Mouse (Mus musculus) stomach, postnatal 0 days (tissue): Measurements from ENCODE around the gene Lrrc23. TPM values are rescaled to one million over a fixed set of nuclear protein-coding genes. Genes with fewer than 3 reads are reported as not detected.
A peak's percentile ranks its signal among the peaks of the same experiment; 100 is the strongest.

Source experiments
- ATAC-seq: fragments of 200-750 bp; cut with Nextera tagmentation; 2 replicates; pipeline ENCODE4 v1.8.0; 2017; ENCODE audit not compliant: low FRiP score, low TSS enrichment
- DNase-seq: peaks from one replicate; pipeline ENCODE4 v3.0.0-alpha.2; 2016; ENCODE audit warnings: low spot score
- H3K27ac ChIP-seq: fragments of 300-500 bp; sonication (generic); replicated peaks from 2 replicates; pipeline ENCODE4 v1.5.1; 2014; ENCODE audit warnings: mild to moderate bottlenecking, control low read depth
- H3K27me3 ChIP-seq: fragments of 300-500 bp; sonication (generic); 2 replicates; pipeline ENCODE4 v1.6.1; 2014; ENCODE audit warnings: low read length; ENCODE audit not compliant: control insufficient read depth, insufficient read depth
- H3K36me3 ChIP-seq: fragments of 300-500 bp; sonication (generic); 2 replicates; pipeline ENCODE4 v1.6.1; 2014; ENCODE audit warnings: low read length, mixed read lengths; ENCODE audit not compliant: control insufficient read depth, insufficient read depth
- H3K4me1 ChIP-seq: fragments of 300-500 bp; sonication (generic); replicated peaks from 2 replicates; pipeline ENCODE4 v1.6.1; 2014; ENCODE audit warnings: antibody characterized with exemption; ENCODE audit not compliant: control insufficient read depth, insufficient read depth
- H3K4me2 ChIP-seq: fragments of 300-500 bp; sonication (generic); replicated peaks from 2 replicates; pipeline ENCODE4 v1.6.1; 2014; ENCODE audit warnings: low read depth, mild to moderate bottlenecking, control low read depth, moderate library complexity
- H3K4me3 ChIP-seq: fragments of 300-500 bp; sonication (generic); 2 replicates; pipeline ENCODE4 v1.5.1; 2014; ENCODE audit warnings: low read depth, low read length, control low read depth
- H3K9ac ChIP-seq: fragments of 300-500 bp; sonication (generic); 2 replicates; pipeline ENCODE4 v1.6.1; 2014; ENCODE audit warnings: mild to moderate bottlenecking, low read length, control low read depth, mixed read lengths
- H3K9me3 ChIP-seq: fragments of 300-500 bp; sonication (generic); 2 replicates; pipeline ENCODE4 v1.6.1; 2016; ENCODE audit warnings: low read length; ENCODE audit not compliant: control insufficient read depth
- CTCF ChIP-seq: IDR thresholded peaks from 2 replicates; pipeline ENCODE4 v1.5.1; 2016; ENCODE audit warnings: antibody characterized with exemption, low read depth, mild to moderate bottlenecking, moderate library complexity
- EP300 ChIP-seq: optimal IDR thresholded peaks from 2 replicates; pipeline ENCODE3; 2016; ENCODE audit warnings: antibody characterized with exemption
- WGBS: fragments of 180-500 bp; shearing (Covaris S2); extraction: QIAGEN DNeasy Blood & Tissue Kit; methylation state at CpG from one replicate; pipeline ENCODE4 v1.1.7; 2014; 5-methylcytosine and 5-hydroxymethylcytosine counted together
- polyA plus RNA-seq: library from polyadenylated mRNA; unstranded; fragments of >200 nt; fragmentation: Nextera tagmentation; extraction: Ambion mirVana; gene quantifications from 2 replicates; pipeline ENCODE4 v1.2.1, GENCODE M21; 2015

Gene Lrrc23
- polyA plus RNA-seq, 1 experiment from 2014 or later, result 0.19 TPM

GRCm38 (mm10) chr6:124732476-124733370, 46.8 kb downstream of the Lrrc23 start:
- H3K36me3 ChIP-seq, result no peaks in the 10 kb centered on the region
- H3K4me3 ChIP-seq, result no peak overlapping the region
- H3K9me3 ChIP-seq, result no peaks in the 10 kb centered on the region
- 56% methylated on average over 19 of the region's 19 CpGs for WGBS
- 0 out of 2 replicates have a peak overlapping the region, but pooled peaks have one; percentile 4 for H3K9ac ChIP-seq
- ATAC-seq (peak; percentile 28; the same call in 1 of the 2 replicates), DNase-seq (peak; percentile 46)
- H3K27ac ChIP-seq, result no peak overlapping the region
- no peaks in the 10 kb centered on the region for H3K27me3 ChIP-seq
- no peak for TF ChIP-seq CTCF
- TF ChIP-seq EP300, result no peak
- H3K4me2 ChIP-seq, result no peak overlapping the region
- no peaks in the 10 kb centered on the region; the same call in 1 of the 2 replicates for H3K4me1 ChIP-seq

- Histone ChIP-seq H3K4me2 (no peak overlapping the region), H3K9me3 (no peaks in the 10 kb centered on the region), H3K27me3 (no peaks in the 10 kb centered on the region), H3K4me1 (no peaks in the 10 kb centered on the region; the same call in 1 of the 2 replicates), H3K36me3 (no peaks in the 10 kb centered on the region), H3K4me3 (no peak overlapping the region), H3K9ac (no peak overlapping the region), H3K27ac (no peak overlapping the region)
- 85% methylated on average over 7 of the region's 7 CpGs for WGBS
- ATAC-seq (no peak), DNase-seq (no peak)
- no peak for TF ChIP-seq EP300
- TF ChIP-seq CTCF, result no peak
Measured at GRCm38 (mm10) chr6:124731038-124731437, 48.5 kb downstream of the Lrrc23 start.

- Histone ChIP-seq H3K9ac (no peak overlapping the region), H3K36me3 (no peaks in the 10 kb centered on the region), H3K4me1 (no peaks in the 10 kb centered on the region; the same call in 1 of the 2 replicates), H3K27me3 (no peaks in the 10 kb centered on the region), H3K4me2 (no peak overlapping the region), H3K27ac (no peak overlapping the region), H3K9me3 (no peaks in the 10 kb centered on the region), H3K4me3 (no peak overlapping the region)
- ATAC-seq, result no peak
- no peak for DNase-seq
- no peak for TF ChIP-seq CTCF
- WGBS, result 78% methylated on average over 8 of the region's 8 CpGs
Measured at GRCm38 (mm10) chr6:124729850-124730705, 49.4 kb downstream of the Lrrc23 start.

GRCm38 (mm10) chr6:124728621-124729020, 50.9 kb downstream of the Lrrc23 start:
- no peaks in the 10 kb centered on the region for H3K27me3 ChIP-seq
- H3K9ac ChIP-seq, result no peak overlapping the region
- WGBS, result 80% methylated on average over 10 of the region's 10 CpGs
- 0 out of 2 replicates have a peak, but pooled peaks have one; percentile 24 for ATAC-seq
- no peaks in the 10 kb centered on the region for H3K9me3 ChIP-seq
- DNase-seq, result no peak
- no peak overlapping the region for H3K27ac ChIP-seq
- H3K36me3 ChIP-seq, result no peaks in the 10 kb centered on the region; the same call in 1 of the 2 replicates
- TF ChIP-seq CTCF (no peak), EP300 (no peak)
- H3K4me2 ChIP-seq, result no peak overlapping the region
- no peaks in the 10 kb centered on the region; the same call in 1 of the 2 replicates for H3K4me1 ChIP-seq
- H3K4me3 ChIP-seq, result no peak overlapping the region

- Histone ChIP-seq H3K27ac (no peak overlapping the region), H3K4me3 (no peak overlapping the region), H3K36me3 (no peaks in the 10 kb centered on the region; the same call in 1 of the 2 replicates), H3K9ac (no peak overlapping the region), H3K4me2 (no peak overlapping the region), H3K4me1 (no peaks in the 10 kb centered on the region), H3K27me3 (no peaks in the 10 kb centered on the region), H3K9me3 (no peaks in the 10 kb centered on the region)
- ATAC-seq, result no peak
- TF ChIP-seq CTCF (no peak), EP300 (no peak)
- WGBS, result 90% methylated on average over 10 of the region's 10 CpGs
- DNase-seq, result no peak
Measured at GRCm38 (mm10) chr6:124724472-124724871, 55.1 kb downstream of the Lrrc23 start.
